Mouse (Mus musculus): ENCODE data around the gene Fam189a2. TPM values are rescaled to one million over a fixed set of nuclear protein-coding genes. Genes with fewer than 3 reads are reported as not detected.

Gene Fam189a2
- polyA plus RNA-seq, 2 experiments = 1.0 to 4.5 TPM

GRCm38 (mm10) chr19:24025876-24026275 is 4.9 kb downstream of the Fam189a2 start:
- peaks cover 19% of the 10 kb centered on the region for H3K27me3 ChIP-seq (ENCODE audit: control insufficient read depth, insufficient read depth, low read length)
- H3K9me3 ChIP-seq (ENCODE audit: control insufficient read depth, low read length) = no peaks in the 10 kb centered on the region
- 39% methylated on average over 5 of the region's 5 CpGs for WGBS
- no peak overlapping the region for H3K9ac ChIP-seq (ENCODE audit: low read depth, low read length, severe bottlenecking)
- DNase-seq (ENCODE audit: low spot score) = no peak
- no peak overlapping the region for H3K27ac ChIP-seq (replicated peaks; ENCODE audit: low read depth, low read length)
- H3K4me1 ChIP-seq (ENCODE audit: control insufficient read depth, insufficient read depth, low read length) = no peaks in the 10 kb centered on the region
- H3K4me3 ChIP-seq (replicated peaks; ENCODE audit: low read length) = no peak overlapping the region
- ATAC-seq (ENCODE audit: low FRiP score, low read depth) = no peak
- TF ChIP-seq POLR2A (IDR thresholded peaks at IDR 0.05; ENCODE audit: borderline replicate concordance, extremely low read depth, insufficient read depth, insufficient read length) = no peak
- no peaks in the 10 kb centered on the region for H3K36me3 ChIP-seq (ENCODE audit: control insufficient read depth, insufficient read depth, low read length)
- H3K4me2 ChIP-seq (replicated peaks; ENCODE audit: low read depth, low read length, severe bottlenecking) = no peak overlapping the region

- H3K9ac ChIP-seq (ENCODE audit: low read depth, low read length, severe bottlenecking) = no peak overlapping the region
- no peaks in the 10 kb centered on the region for H3K4me1 ChIP-seq (ENCODE audit: control insufficient read depth, insufficient read depth, low read length)
- peaks cover 11% of the 10 kb centered on the region for H3K27me3 ChIP-seq (ENCODE audit: control insufficient read depth, insufficient read depth, low read length)
- TF ChIP-seq POLR2A (IDR thresholded peaks at IDR 0.05; ENCODE audit: borderline replicate concordance, extremely low read depth, insufficient read depth, insufficient read length) = no peak
- H3K4me2 ChIP-seq (replicated peaks; ENCODE audit: low read depth, low read length, severe bottlenecking) = no peak overlapping the region
- no peak for DNase-seq (ENCODE audit: low spot score)
- WGBS = 87% methylated on average over 1 of the region's 1 CpGs
- H3K9me3 ChIP-seq (ENCODE audit: control insufficient read depth, low read length) = no peaks in the 10 kb centered on the region
- ATAC-seq (ENCODE audit: low FRiP score, low read depth) = no peak
- H3K27ac ChIP-seq (replicated peaks; ENCODE audit: low read depth, low read length) = no peak overlapping the region
- H3K36me3 ChIP-seq (ENCODE audit: control insufficient read depth, insufficient read depth, low read length) = no peaks in the 10 kb centered on the region
- no peak overlapping the region for H3K4me3 ChIP-seq (replicated peaks; ENCODE audit: low read length)
Observed at GRCm38 (mm10) chr19:24024667-24025066, 6.2 kb downstream of the Fam189a2 start.

GRCm38 (mm10) chr19:24024131-24024530 is 6.7 kb downstream of the Fam189a2 start:
- 83% methylated on average over 9 of the region's 9 CpGs for WGBS
- H3K4me3 ChIP-seq (replicated peaks; ENCODE audit: low read length) = no peak overlapping the region

GRCm38 (mm10) chr19:24023351-24023750 is 7.5 kb downstream of the Fam189a2 start:
- Histone ChIP-seq H3K9ac (ENCODE audit: low read depth, low read length, severe bottlenecking) (no peak overlapping the region), H3K4me3 (replicated peaks; ENCODE audit: low read length) (no peak overlapping the region), H3K27me3 (ENCODE audit: control insufficient read depth, insufficient read depth, low read length) (no peaks in the 10 kb centered on the region), H3K9me3 (ENCODE audit: control insufficient read depth, low read length) (no peaks in the 10 kb centered on the region), H3K36me3 (ENCODE audit: control insufficient read depth, insufficient read depth, low read length) (no peaks in the 10 kb centered on the region), H3K4me2 (replicated peaks; ENCODE audit: low read depth, low read length, severe bottlenecking) (no peak overlapping the region), H3K4me1 (ENCODE audit: control insufficient read depth, insufficient read depth, low read length) (no peaks in the 10 kb centered on the region), H3K27ac (replicated peaks; ENCODE audit: low read depth, low read length) (no peak overlapping the region)
- DNase-seq (ENCODE audit: low spot score) = no peak
- WGBS = 86% methylated on average over 7 of the region's 7 CpGs
- ATAC-seq (ENCODE audit: low FRiP score, low read depth) = no peak
- TF ChIP-seq POLR2A (IDR thresholded peaks at IDR 0.05; ENCODE audit: borderline replicate concordance, extremely low read depth, insufficient read depth, insufficient read length) = no peak

More at GRCm38 (mm10) chr19:24024131-24024530, 6.7 kb downstream of the Fam189a2 start:
- Histone ChIP-seq H3K9ac (ENCODE audit: low read depth, low read length, severe bottlenecking) (no peak overlapping the region), H3K4me1 (ENCODE audit: control insufficient read depth, insufficient read depth, low read length) (no peaks in the 10 kb centered on the region), H3K27ac (replicated peaks; ENCODE audit: low read depth, low read length) (no peak overlapping the region), H3K9me3 (ENCODE audit: control insufficient read depth, low read length) (no peaks in the 10 kb centered on the region), H3K4me2 (replicated peaks; ENCODE audit: low read depth, low read length, severe bottlenecking) (no peak overlapping the region), H3K36me3 (ENCODE audit: control insufficient read depth, insufficient read depth, low read length) (no peaks in the 10 kb centered on the region), H3K27me3 (ENCODE audit: control insufficient read depth, insufficient read depth, low read length) (peaks cover 6% of the 10 kb centered on the region; the same call in 1 of the 2 replicates)
- DNase-seq (ENCODE audit: low spot score) (no peak), ATAC-seq (ENCODE audit: low FRiP score, low read depth) (no peak)
- no peak for TF ChIP-seq POLR2A (IDR thresholded peaks at IDR 0.05; ENCODE audit: borderline replicate concordance, extremely low read depth, insufficient read depth, insufficient read length)

GRCm38 (mm10) chr19:24022771-24023170 is 8.0 kb downstream of the Fam189a2 start:
- H3K4me1 ChIP-seq (ENCODE audit: control insufficient read depth, insufficient read depth, low read length) = no peaks in the 10 kb centered on the region
- no peaks in the 10 kb centered on the region for H3K9me3 ChIP-seq (ENCODE audit: control insufficient read depth, low read length)
- 64% methylated on average over 3 of the region's 3 CpGs for WGBS
- H3K4me3 ChIP-seq (replicated peaks; ENCODE audit: low read length) = no peak overlapping the region
- H3K9ac ChIP-seq (ENCODE audit: low read depth, low read length, severe bottlenecking) = no peak overlapping the region
- no peak overlapping the region for H3K27ac ChIP-seq (replicated peaks; ENCODE audit: low read depth, low read length)
- H3K36me3 ChIP-seq (ENCODE audit: control insufficient read depth, insufficient read depth, low read length) = no peaks in the 10 kb centered on the region
- no peak overlapping the region for H3K4me2 ChIP-seq (replicated peaks; ENCODE audit: low read depth, low read length, severe bottlenecking)
- ATAC-seq (ENCODE audit: low FRiP score, low read depth) (no peak), DNase-seq (ENCODE audit: low spot score) (no peak)
- no peak for TF ChIP-seq POLR2A (IDR thresholded peaks at IDR 0.05; ENCODE audit: borderline replicate concordance, extremely low read depth, insufficient read depth, insufficient read length)
- H3K27me3 ChIP-seq (ENCODE audit: control insufficient read depth, insufficient read depth, low read length) = no peaks in the 10 kb centered on the region

GRCm38 (mm10) chr19:24022301-24022700 is 8.5 kb downstream of the Fam189a2 start:
- no peak overlapping the region for H3K4me2 ChIP-seq (replicated peaks; ENCODE audit: low read depth, low read length, severe bottlenecking)
- no peak overlapping the region for H3K27ac ChIP-seq (replicated peaks; ENCODE audit: low read depth, low read length)
- no peak for TF ChIP-seq POLR2A (IDR thresholded peaks at IDR 0.05; ENCODE audit: borderline replicate concordance, extremely low read depth, insufficient read depth, insufficient read length)
- DNase-seq (ENCODE audit: low spot score) = no peak
- ATAC-seq (ENCODE audit: low FRiP score, low read depth) = no peak
- H3K27me3 ChIP-seq (ENCODE audit: control insufficient read depth, insufficient read depth, low read length) = no peaks in the 10 kb centered on the region
- H3K9me3 ChIP-seq (ENCODE audit: control insufficient read depth, low read length) = no peaks in the 10 kb centered on the region
- no peaks in the 10 kb centered on the region for H3K4me1 ChIP-seq (ENCODE audit: control insufficient read depth, insufficient read depth, low read length)
- 92% methylated on average over 6 of the region's 6 CpGs for WGBS
- H3K9ac ChIP-seq (ENCODE audit: low read depth, low read length, severe bottlenecking) = no peak overlapping the region
- H3K4me3 ChIP-seq (replicated peaks; ENCODE audit: low read length) = no peak overlapping the region
- no peaks in the 10 kb centered on the region for H3K36me3 ChIP-seq (ENCODE audit: control insufficient read depth, insufficient read depth, low read length)

Data from limb, embryonic 14.5 days (tissue).